Mouse (Mus musculus): Measurements from ENCODE around the gene Abhd16a.
A peak's percentile ranks its signal among the peaks of the same experiment; 100 is the strongest.

Gene Abhd16a

GRCm38 (mm10) chr17:35088151-35088550, 912 bp upstream of the Abhd16a start:
- no peak for DNase-seq

- no peak for DNase-seq
Observed at GRCm38 (mm10) chr17:35090166-35090932, 1.3 kb downstream of the Abhd16a start.

- DNase-seq, result peak; percentile 62
Observed at GRCm38 (mm10) chr17:35092403-35093198, 3.5 kb downstream of the Abhd16a start.

GRCm38 (mm10) chr17:35094475-35095365, 5.7 kb downstream of the Abhd16a start:
- no peak for DNase-seq

- DNase-seq, result no peak
Observed at GRCm38 (mm10) chr17:35096597-35096996, 7.5 kb downstream of the Abhd16a start.

GRCm38 (mm10) chr17:35097164-35097655, 8.1 kb downstream of the Abhd16a start:
- DNase-seq, result peak; percentile 57

- no peak for DNase-seq
Observed at GRCm38 (mm10) chr17:35100196-35100765, 11.2 kb downstream of the Abhd16a start.

GRCm38 (mm10) chr17:35101161-35101560, 12.1 kb downstream of the Abhd16a start:
- DNase-seq, result no peak

- DNase-seq, result no peak
Observed at GRCm38 (mm10) chr17:35102299-35102698, 13.2 kb downstream of the Abhd16a start.

GRCm38 (mm10) chr17:35103221-35103690, 14.2 kb downstream of the Abhd16a start:
- no peak for DNase-seq

GRCm38 (mm10) chr17:35104079-35104478, 15.0 kb downstream of the Abhd16a start:
- no peak for DNase-seq

GRCm38 (mm10) chr17:35104754-35105153, 15.7 kb downstream of the Abhd16a start:
- DNase-seq, result no peak

- peak; percentile 51 for DNase-seq
Observed at GRCm38 (mm10) chr17:35105740-35106389, 16.8 kb downstream of the Abhd16a start.

GRCm38 (mm10) chr17:35106522-35106921, 17.5 kb downstream of the Abhd16a start:
- DNase-seq, result no peak

GRCm38 (mm10) chr17:35108097-35108496, 19.0 kb downstream of the Abhd16a start, which contains the start of gene Ly6g5c:
TSS of gene Ly6g5c (plus strand) at chr17:35108279.
- DNase-seq, result no peak

- DNase-seq, result peak; percentile 35
Observed at GRCm38 (mm10) chr17:35111774-35112173, 22.7 kb downstream of the Abhd16a start.

GRCm38 (mm10) chr17:35115046-35116019, 26.3 kb downstream of the Abhd16a start, which contains the start of gene Ly6g5b:
TSS of gene Ly6g5b (minus strand) at chr17:35115428.
- peak; percentile 56 for DNase-seq

- peak; percentile 55 for DNase-seq
Observed at GRCm38 (mm10) chr17:35120745-35121142, 31.7 kb downstream of the Abhd16a start.

GRCm38 (mm10) chr17:35121143-35121799, 32.2 kb downstream of the Abhd16a start, which contains the start of gene Gpank1:
TSS of gene Gpank1 (plus strand) at chr17:35121455.
- peak; percentile 99 for DNase-seq
